Mouse (Mus musculus) ES-E14 (cell line): ENCODE measurements around the gene Ddx52. TPM values are rescaled to one million over a fixed set of nuclear protein-coding genes. Genes with fewer than 3 reads are reported as not detected.

Source experiments
- DNase-seq: peaks from one replicate; pipeline ENCODE4 v3.0.0-alpha.2; 2013; ENCODE audit warnings: low read depth, low spot score
- H3K27ac ChIP-seq: 2 replicates; pipeline ENCODE4 v1.5.1; 2012; ENCODE audit warnings: low read depth, mild to moderate bottlenecking, low read length, moderate library complexity, mixed read lengths; ENCODE audit not compliant: poor library complexity, insufficient read depth, severe bottlenecking
- H3K36me3 ChIP-seq: 2 replicates; pipeline ENCODE4 v1.6.1; 2012; ENCODE audit warnings: mild to moderate bottlenecking, low read length, moderate library complexity, mixed read lengths; ENCODE audit not compliant: control insufficient read depth, poor library complexity, insufficient read depth, severe bottlenecking
- H3K4me1 ChIP-seq, 2 experiments: fragments of 150-350 bp in 1 of 2; sonication (generic) in 1 of 2; 2 replicates each; pipeline ENCODE4 v1.6.1; 2012; ENCODE audit warnings: low read length in 2 of 2, mild to moderate bottlenecking in 1 of 2, mixed read lengths in 1 of 2; ENCODE audit not compliant: control insufficient read depth in 2 of 2, insufficient read depth in 2 of 2, poor library complexity in 1 of 2
- H3K4me3 ChIP-seq, 2 experiments: fragments of 150-350 bp in 1 of 2; sonication (generic) in 1 of 2; 2 replicates each; pipeline ENCODE4 v1.5.1; 2012; ENCODE audit warnings: low read length in 2 of 2, low read depth in 1 of 2, mild to moderate bottlenecking in 1 of 2, mixed read lengths in 1 of 2; ENCODE audit not compliant: insufficient read depth in 1 of 2, poor library complexity in 1 of 2, severe bottlenecking in 1 of 2
- H3K9ac ChIP-seq: 2 replicates; pipeline ENCODE4 v1.6.1; 2012; ENCODE audit warnings: low read depth, mild to moderate bottlenecking, low read length, mixed read lengths; ENCODE audit not compliant: poor library complexity, insufficient read depth, severe bottlenecking
- H3K9me3 ChIP-seq: fragments of 150-350 bp; sonication (generic); 2 replicates; pipeline ENCODE4 v1.6.1; 2012; ENCODE audit warnings: low read depth, mild to moderate bottlenecking, low read length; ENCODE audit not compliant: control insufficient read depth, insufficient read depth
- CHD2 ChIP-seq: IDR thresholded peaks from 2 replicates; pipeline ENCODE4 v1.6.1; 2014; ENCODE audit warnings: mild to moderate bottlenecking, low read depth, low read length, inconsistent platforms
- HCFC1 ChIP-seq: IDR thresholded peaks from 2 replicates; pipeline ENCODE4 v1.6.1; 2012; ENCODE audit warnings: low read length, inconsistent platforms, borderline replicate concordance; ENCODE audit not compliant: insufficient read depth
- MAFK ChIP-seq: IDR thresholded peaks from 2 replicates; pipeline ENCODE4 v1.6.1; 2014; ENCODE audit warnings: mild to moderate bottlenecking, low read depth, low read length, inconsistent platforms; ENCODE audit not compliant: insufficient read depth
- ZC3H11A ChIP-seq: IDR thresholded peaks from 2 replicates; pipeline ENCODE4 v1.6.1; 2012; ENCODE audit warnings: low read depth, mild to moderate bottlenecking, inconsistent platforms, low read length, borderline replicate concordance
- ZNF384 ChIP-seq: IDR thresholded peaks from 2 replicates; pipeline ENCODE4 v1.6.1; 2012; ENCODE audit warnings: low read depth, low read length, inconsistent platforms
- in situ Hi-C, 2 experiments: fragments of 600-800 bp; cut with MboI; formaldehyde crosslinking; loops; one replicate each; pipeline ENCODE4 v1.15.1; 2025; ENCODE audit warnings: low sequenced_read_pairs in 2 of 2, inconsistent platforms in 1 of 2; ENCODE audit not compliant: unreplicated experiment in 2 of 2
- total RNA-seq: library from RNA; depleted of rRNA; stranded (reverse); fragments of 300-350 nt; gene quantifications from 2 replicates; pipeline ENCODE4 v1.2.3, GENCODE M21; 2012

Ddx52 gene
- total RNA-seq, 1 experiment, result 44.1 TPM

DNA sequence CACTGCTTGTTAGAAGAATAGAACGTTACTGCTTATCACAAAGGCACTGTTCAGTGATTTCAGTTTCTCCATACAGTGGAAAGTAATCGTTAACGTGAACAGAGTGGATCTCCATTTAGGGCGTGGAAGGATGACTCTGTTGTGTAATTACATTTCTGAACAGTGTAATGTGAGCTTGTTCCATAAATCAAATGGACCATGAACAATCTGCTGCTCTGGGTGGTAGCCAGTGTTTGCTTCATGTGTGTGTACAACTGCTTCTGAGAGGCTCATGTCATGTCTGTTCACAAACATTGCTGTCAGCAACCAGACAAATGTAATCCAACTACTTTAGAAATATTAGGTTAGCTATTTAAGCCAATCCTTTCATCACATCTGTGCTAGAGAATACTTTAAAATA, 49.8 kb downstream of the Ddx52 start:
- TF ChIP-seq ZNF384, result no peak
- no peak for TF ChIP-seq CHD2
- no peak for TF ChIP-seq ZC3H11A
- TF ChIP-seq MAFK, result no peak
- no peak for TF ChIP-seq HCFC1
- H3K9ac ChIP-seq, result no peak overlapping the region
- H3K9me3 ChIP-seq, result no peaks in the 10 kb centered on the region
- H3K36me3 ChIP-seq, result peaks cover 2% of the 10 kb centered on the region; the same call in 1 of the 2 replicates
- in situ Hi-C loops, result no loop called here
- H3K4me1 ChIP-seq, result peaks cover 2 to 4% of the 10 kb centered on the region in 2 experiments; a peak in 2 of 4 replicates
- DNase-seq, result no peak
- no peak overlapping the region for H3K4me3 ChIP-seq
- no peak overlapping the region for H3K27ac ChIP-seq

DNA sequence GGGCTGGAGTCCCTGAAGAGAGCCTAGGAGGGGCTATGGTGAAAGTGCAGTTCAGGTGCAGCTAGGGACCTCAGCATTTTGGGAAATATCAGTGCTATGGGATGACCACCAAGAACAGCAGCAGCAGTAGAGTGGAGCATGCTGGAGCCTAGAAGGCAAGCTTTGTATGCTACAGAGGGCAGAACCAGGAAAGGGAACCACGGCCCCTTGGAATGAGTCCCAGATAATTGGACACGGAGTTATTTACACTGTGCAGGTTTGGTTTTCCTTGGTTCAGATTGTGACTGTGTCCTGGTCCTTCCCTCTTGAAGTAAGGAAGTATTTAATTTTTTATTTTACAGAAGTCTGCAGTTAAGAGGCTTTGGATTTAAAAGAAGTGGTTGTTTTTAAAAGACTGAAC, 51.6 kb downstream of the Ddx52 start:
- peaks cover 2% of the 10 kb centered on the region; the same call in 1 of the 2 replicates for H3K36me3 ChIP-seq
- no peak overlapping the region for H3K9ac ChIP-seq
- no peak for DNase-seq
- H3K9me3 ChIP-seq, result no peaks in the 10 kb centered on the region
- peaks cover 2 to 4% of the 10 kb centered on the region in 2 experiments; a peak in 2 of 4 replicates for H3K4me1 ChIP-seq
- TF ChIP-seq ZNF384 (no peak), ZC3H11A (no peak), CHD2 (no peak), MAFK (no peak), HCFC1 (no peak)
- H3K27ac ChIP-seq, result no peak overlapping the region
- H3K4me3 ChIP-seq, result no peak overlapping the region
- in situ Hi-C loops, result no loop called here

DNA sequence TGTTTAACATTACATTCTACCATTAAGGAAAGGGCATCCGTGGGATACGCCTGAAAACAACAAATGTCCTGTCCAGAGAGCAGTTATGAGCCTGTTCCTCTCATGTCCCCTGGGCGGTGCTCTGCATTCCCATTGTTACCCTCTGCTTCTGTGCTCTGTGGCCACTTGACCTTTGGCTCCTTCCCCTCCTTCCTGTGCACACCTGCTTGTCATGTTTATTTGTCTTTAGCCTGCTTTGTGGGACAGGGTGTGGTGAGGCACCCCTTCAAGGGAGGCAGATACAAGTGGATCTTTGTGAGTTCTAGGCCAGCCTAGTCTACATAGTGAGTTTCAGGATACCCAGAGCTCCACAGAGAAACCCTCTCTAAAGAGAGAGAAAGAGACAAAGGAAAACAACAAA, 52.6 kb downstream of the Ddx52 start:
- Histone ChIP-seq H3K9ac (no peak overlapping the region), H3K4me1 (peaks cover 2 to 4% of the 10 kb centered on the region in 2 experiments; a peak in 2 of 4 replicates), H3K4me3 (no peak overlapping the region), H3K9me3 (no peaks in the 10 kb centered on the region), H3K36me3 (peaks cover 2% of the 10 kb centered on the region; the same call in 1 of the 2 replicates), H3K27ac (no peak overlapping the region)
- no peak for DNase-seq
- TF ChIP-seq CHD2 (no peak), HCFC1 (no peak), MAFK (no peak), ZC3H11A (no peak), ZNF384 (no peak)
- in situ Hi-C loops, result no loop called here

DNA sequence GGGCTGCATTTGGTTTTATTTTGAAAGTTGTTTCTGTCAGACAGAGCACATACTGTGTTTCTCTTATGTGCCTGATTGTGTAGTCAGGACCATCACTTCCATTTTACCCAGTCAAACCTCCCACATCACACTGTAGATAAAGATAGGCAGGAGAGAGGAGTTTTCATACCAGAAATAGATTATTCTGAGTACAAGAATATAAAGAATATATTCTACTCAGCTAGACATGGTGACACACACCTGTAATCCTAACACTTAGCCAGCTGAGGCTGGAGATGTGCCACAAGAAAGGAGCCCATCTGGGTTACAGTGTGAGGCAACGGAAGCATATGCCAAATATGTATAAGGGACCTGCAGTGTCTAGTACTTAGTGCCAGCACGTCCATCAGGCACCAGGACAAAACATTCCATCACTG, 53.7 kb downstream of the Ddx52 start:
- H3K4me1 ChIP-seq, result peaks cover 2 to 4% of the 10 kb centered on the region in 2 experiments; a peak in 2 of 4 replicates
- H3K4me3 ChIP-seq, result no peak overlapping the region
- in situ Hi-C loops, result no loop called here
- H3K9ac ChIP-seq, result no peak overlapping the region
- no peak for DNase-seq
- no peaks in the 10 kb centered on the region for H3K9me3 ChIP-seq
- H3K36me3 ChIP-seq, result peaks cover 2% of the 10 kb centered on the region; the same call in 1 of the 2 replicates
- H3K27ac ChIP-seq, result no peak overlapping the region; the same call in 1 of the 2 replicates
- TF ChIP-seq MAFK (no peak), ZNF384 (no peak), HCFC1 (no peak), CHD2 (no peak), ZC3H11A (no peak)
